18 mouse cellular contexts compared by ENCODE assay signal in genomic region chr9:113634986-113635385, GRCm38 (mm10).
DNase-seq lines count a peak whose midpoint lies in the region; ATAC-seq and TF ChIP-seq lines count a peak whose summit lies in the region.
"Had no signal": no experiment of that assay in that cellular context is flagged by ENCODE, and none has a peak within 500 bp of the region (broad histone marks: within the 10 kb centered on the region; RNA-seq: fewer than 3 reads in every experiment).

No protein-coding gene starts in this region.

- peak overlapping the region; percentile 16 to 19; a peak in 1 of 4 replicates for H3K27ac ChIP-seq in heart, embryonic 14.5 days (replicated peaks in 1 of 2; ENCODE audit: control insufficient read depth in 1 of 2, insufficient read depth in 1 of 2, low read depth in 2 of 2, low read length in 2 of 2)
- H3K27ac ChIP-seq in kidney, postnatal 0 days, result no peak overlapping the region
- H3K27ac ChIP-seq: embryonic facial prominence, embryonic 15.5 days; hindbrain, embryonic 13.5 days; neural tube, embryonic 13.5 days had no signal

- peaks cover 7% of the 10 kb centered on the region; the same call in 1 of the 2 replicates for H3K9me3 ChIP-seq in heart, embryonic 14.5 days (ENCODE audit: control insufficient read depth, low read length)
- no peaks in the 10 kb centered on the region for H3K9me3 ChIP-seq in kidney, postnatal 0 days (replicated peaks; ENCODE audit: low read length)
- H3K9me3 ChIP-seq: embryonic facial prominence, embryonic 15.5 days; hindbrain, embryonic 13.5 days; neural tube, embryonic 13.5 days had no signal

- TF ChIP-seq CTCF in kidney, postnatal 0 days (IDR thresholded peaks at IDR 0.05; ENCODE audit: low read depth), result no peak

- H3K4me2 ChIP-seq in heart, embryonic 14.5 days (ENCODE audit: low read length), result peak overlapping the region; percentile 44
- H3K4me2 ChIP-seq in kidney, postnatal 0 days (ENCODE audit: low read length), result no peak overlapping the region
- H3K4me2 ChIP-seq: embryonic facial prominence, embryonic 15.5 days; hindbrain, embryonic 13.5 days; lung, embryonic 14.5 days; neural tube, embryonic 13.5 days had no signal

- no peak overlapping the region for H3K9ac ChIP-seq in heart, embryonic 14.5 days (ENCODE audit: low read length)
- H3K9ac ChIP-seq in kidney, postnatal 0 days (ENCODE audit: low read depth, low read length), result no peak overlapping the region
- H3K9ac ChIP-seq: embryonic facial prominence, embryonic 15.5 days; hindbrain, embryonic 13.5 days; lung, embryonic 14.5 days; neural tube, embryonic 13.5 days had no signal

- 23% methylated on average over 7 of the region's 7 CpGs for WGBS in heart, embryonic 14.5 days
- 24% methylated on average over 7 of the region's 7 CpGs for WGBS in kidney, postnatal 0 days

- H3K36me3 ChIP-seq in heart, embryonic 14.5 days (ENCODE audit: control insufficient read depth, insufficient read depth, low read length), result no peaks in the 10 kb centered on the region
- H3K36me3 ChIP-seq in kidney, postnatal 0 days (ENCODE audit: insufficient read depth, low read length), result no peaks in the 10 kb centered on the region
- H3K36me3 ChIP-seq: embryonic facial prominence, embryonic 15.5 days; hindbrain, embryonic 13.5 days; neural tube, embryonic 13.5 days had no signal

- peak; percentile 23 for DNase-seq in embryo, embryonic 11 days
- no peak for DNase-seq in embryo, embryonic 9.5 days (ENCODE audit: extremely low spot score)
- DNase-seq in heart, postnatal 14 days, result no peak
- DNase-seq in kidney, postnatal 0 days (ENCODE audit: low spot score), result peak; percentile 6
- no peak for DNase-seq in kidney, postnatal 14 days
- peak; percentile 55 for DNase-seq in forelimb bud, embryonic 11.5 days (ENCODE audit: low read depth, low spot score)
- DNase-seq in frontal cortex, adult 2 months (ENCODE audit: extremely low spot score in 1 of 2, low spot score in 1 of 2), result no peak
- DNase-seq: adrenal gland, postnatal 25 days; cerebellum, postnatal 14 days; kidney, adult 11 months; lung, embryonic 14.5 days; right cerebral cortex, postnatal 4 days; thymus, postnatal 4 days had no signal

- H3K4me1 ChIP-seq in heart, embryonic 14.5 days (ENCODE audit: control insufficient read depth in 2 of 2, insufficient read depth in 2 of 2, low read length in 2 of 2), result peaks cover 3 to 13% of the 10 kb centered on the region in 2 experiments
- no peaks in the 10 kb centered on the region for H3K4me1 ChIP-seq in kidney, postnatal 0 days (replicated peaks; ENCODE audit: insufficient read depth, low read length)
- H3K4me1 ChIP-seq: embryonic facial prominence, embryonic 15.5 days had no signal

- H3K27me3 ChIP-seq in heart, embryonic 14.5 days (ENCODE audit: control insufficient read depth, insufficient read depth, low read length), result no peaks in the 10 kb centered on the region
- H3K27me3 ChIP-seq in kidney, postnatal 0 days (ENCODE audit: insufficient read depth, low read length), result no peaks in the 10 kb centered on the region
- H3K27me3 ChIP-seq: embryonic facial prominence, embryonic 15.5 days; neural tube, embryonic 13.5 days had no signal

- intact Hi-C loops in heart, postnatal 14 days (cut with DNase I), result loop anchor here (10.0 kb wide), 1 partner anchor 190 kb away; no protein-coding TSS in a partner anchor

- no peak for ATAC-seq in heart, embryonic 14.5 days (ENCODE audit: insufficient number of reproducible peaks, insufficient read depth, low FRiP score, low read depth)
- no peak for ATAC-seq in kidney, postnatal 0 days (replicated peaks; ENCODE audit: low FRiP score, low read depth)
- ATAC-seq: activated CD4-positive, CD25-positive, alpha-beta regulatory T cell, adult 4 months had no signal

- H3K4me3 ChIP-seq in heart, embryonic 14.5 days (ENCODE audit: control insufficient read depth in 1 of 2, insufficient read depth in 1 of 2, low read depth in 1 of 2, low read length in 2 of 2), result no peak overlapping the region
- H3K4me3 ChIP-seq in kidney, postnatal 0 days (replicated peaks; ENCODE audit: low read depth, low read length), result no peak overlapping the region
- H3K4me3 ChIP-seq: embryonic facial prominence, embryonic 15.5 days; hindbrain, embryonic 13.5 days; neural tube, embryonic 13.5 days had no signal

Comparison
In these comparisons a context has a peak if more than half of its experiments do, and no peak if none do; other contexts are left out.
1. DNase-seq: peak in embryo, embryonic 11 days (single experiment), kidney, postnatal 0 days (single experiment) and forelimb bud, embryonic 11.5 days (single experiment); none in embryo, embryonic 9.5 days (single experiment), heart, postnatal 14 days (0 of 2), kidney, postnatal 14 days (single experiment) and frontal cortex, adult 2 months (0 of 2).